9 mouse cellular contexts compared by ENCODE assay signal in the genomic region with DNA sequence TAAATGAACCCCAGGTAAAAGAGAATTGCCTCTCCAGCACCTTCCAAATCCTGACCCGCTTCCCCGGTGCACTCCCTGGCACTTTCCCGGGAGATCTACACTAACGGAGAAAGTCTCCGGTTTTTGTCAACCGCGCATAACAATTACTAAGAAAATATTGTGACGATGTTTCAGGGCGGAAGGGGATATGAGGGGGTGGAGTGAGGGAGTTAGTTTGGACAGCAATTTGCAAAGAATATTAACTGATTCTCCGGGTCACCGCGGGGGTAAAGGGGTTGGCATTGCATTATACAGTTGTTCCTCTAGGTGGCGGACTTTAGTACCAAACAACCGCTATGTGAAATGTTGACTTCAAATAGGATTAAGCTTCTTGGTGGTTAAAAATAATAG. TPM values are rescaled to one million over a fixed set of nuclear protein-coding genes. Genes with fewer than 3 reads are reported as not detected.
DNase-seq lines count a peak whose midpoint lies in the region; ATAC-seq and TF ChIP-seq lines count a peak whose summit lies in the region.
"Had no signal": no experiment of that assay in that cellular context is flagged by ENCODE, and none has a peak within 500 bp of the region (broad histone marks: within the 10 kb centered on the region; RNA-seq: fewer than 3 reads in every experiment).

No protein-coding gene starts in this region.

- H3K9ac ChIP-seq in forebrain, embryonic 16.5 days (replicated peaks; ENCODE audit: low read depth, low read length) = peak overlapping the region; percentile 72
- no peak overlapping the region for H3K9ac ChIP-seq in limb, embryonic 13.5 days

- ATAC-seq in forebrain, embryonic 16.5 days = no peak
- ATAC-seq in limb, embryonic 13.5 days (ENCODE audit: low FRiP score, low read depth) = no peak

- H3K36me3 ChIP-seq in forebrain, embryonic 16.5 days (ENCODE audit: control insufficient read depth, insufficient read depth) = no peaks in the 10 kb centered on the region
- no peaks in the 10 kb centered on the region for H3K36me3 ChIP-seq in limb, embryonic 13.5 days

- TF ChIP-seq POLR2A in bone marrow macrophage, adult 2 months (IDR thresholded peaks at IDR 0.05; ENCODE audit: borderline replicate concordance, low read depth, low read length) = no peak

- H3K27me3 ChIP-seq in forebrain, embryonic 16.5 days (replicated peaks; ENCODE audit: control insufficient read depth, insufficient read depth, low read length) = no peaks in the 10 kb centered on the region
- peaks cover 87% of the 10 kb centered on the region for H3K27me3 ChIP-seq in limb, embryonic 13.5 days

- H3K4me1 ChIP-seq in bone marrow macrophage, adult 2 months (ENCODE audit: control insufficient read depth, insufficient read depth, low read length) = no peaks in the 10 kb centered on the region
- peaks cover 25% of the 10 kb centered on the region for H3K4me1 ChIP-seq in forebrain, embryonic 16.5 days (replicated peaks; ENCODE audit: control insufficient read depth, insufficient read depth, low read length)
- no peaks in the 10 kb centered on the region for H3K4me1 ChIP-seq in limb, embryonic 13.5 days

- peak; percentile 66 for DNase-seq in layer of hippocampus, adult 11-12 months (ENCODE audit: low spot score)
- no peak for DNase-seq in layer of hippocampus, postnatal 25 days (ENCODE audit: extremely low spot score in 1 of 2, low spot score in 1 of 2)
- DNase-seq in retina, postnatal 1 day = peak; percentile 75
- no peak for DNase-seq in testis, postnatal 10 days (ENCODE audit: low spot score)
- no peak for DNase-seq in cerebellum, adult 18-20 months

- under 1% methylated on average over 14 of the region's 14 CpGs for WGBS in forebrain, embryonic 16.5 days
- WGBS in limb, embryonic 13.5 days = under 1% methylated on average over 14 of the region's 14 CpGs

- peak overlapping the region; percentile 85 for H3K4me2 ChIP-seq in forebrain, embryonic 16.5 days (ENCODE audit: low read length)
- peak overlapping the region; percentile 55 for H3K4me2 ChIP-seq in limb, embryonic 13.5 days (replicated peaks)

- no peak overlapping the region for H3K27ac ChIP-seq in bone marrow macrophage, adult 2 months (ENCODE audit: insufficient read depth, low read depth, low read length)
- H3K27ac ChIP-seq in forebrain, embryonic 16.5 days (ENCODE audit: low read length) = peak overlapping the region; percentile 89
- no peak overlapping the region for H3K27ac ChIP-seq in limb, embryonic 13.5 days

- peak overlapping the region; percentile 30; the same call in 1 of the 2 replicates for H3K4me3 ChIP-seq in bone marrow macrophage, adult 2 months (ENCODE audit: insufficient read depth, low read length)
- H3K4me3 ChIP-seq in forebrain, embryonic 16.5 days (replicated peaks; ENCODE audit: low read length) = peak overlapping the region; percentile 48
- peak overlapping the region; percentile 22 for H3K4me3 ChIP-seq in limb, embryonic 13.5 days

- no peak for TF ChIP-seq CTCF in bone marrow macrophage, adult 2 months (IDR thresholded peaks at IDR 0.05; ENCODE audit: low read depth, low read length)

- H3K9me3 ChIP-seq in forebrain, embryonic 16.5 days (ENCODE audit: control insufficient read depth, low read length) = no peaks in the 10 kb centered on the region
- no peaks in the 10 kb centered on the region for H3K9me3 ChIP-seq in limb, embryonic 13.5 days

RNA-seq across cellular contexts. Expression of a gene that starts 7.9 kb away (rescaled TPM):
- total RNA-seq in layer of hippocampus, postnatal 25 days (2021) = 100 to 1,000 TPM; 148 to 181 TPM
- not detected in 2 replicates for polyA plus RNA-seq in bone marrow macrophage, adult 2 months (2012; ENCODE audit: insufficient read depth, insufficient read length, missing spikeins)
- 92.9 and 103 TPM in 2 replicates for polyA plus RNA-seq in forebrain, embryonic 16.5 days (2015; fragmentation: Nextera tagmentation; extraction: Ambion mirVana)
- not detected in 2 replicates for polyA plus RNA-seq in limb, embryonic 13.5 days (2015; fragmentation: Nextera tagmentation; extraction: Ambion mirVana)
- total RNA-seq: neutrophil, adult 5-6 weeks had no signal

RNA-seq across cellular contexts. Expression of a gene that starts 10.4 kb away (rescaled TPM):
- total RNA-seq in layer of hippocampus, postnatal 25 days (2021) = 10 to 100 TPM in 1 of 2 experiments, 1 to 10 TPM in 1; 7.1 to 13.1 TPM
- polyA plus RNA-seq in bone marrow macrophage, adult 2 months (2012; ENCODE audit: insufficient read depth, insufficient read length, missing spikeins) = not detected in 2 replicates
- polyA plus RNA-seq in forebrain, embryonic 16.5 days (2015; fragmentation: Nextera tagmentation; extraction: Ambion mirVana) = 3.6 and 4.0 TPM in 2 replicates
- not detected in 2 replicates for polyA plus RNA-seq in limb, embryonic 13.5 days (2015; fragmentation: Nextera tagmentation; extraction: Ambion mirVana)
- total RNA-seq: neutrophil, adult 5-6 weeks had no signal

Comparison
In these comparisons a context has a peak if more than half of its experiments do, and no peak if none do; other contexts are left out.
1. DNase-seq: peak in layer of hippocampus, adult 11-12 months (single experiment) and retina, postnatal 1 day (single experiment); none in layer of hippocampus, postnatal 25 days (0 of 2), testis, postnatal 10 days (single experiment) and cerebellum, adult 18-20 months (0 of 2).
2. RNA of a gene that starts 7.9 kb away (polyA plus RNA-seq): 92.9 to 103 TPM in forebrain, embryonic 16.5 days; not detected in bone marrow macrophage, adult 2 months and not detected in limb, embryonic 13.5 days; every median in the first group is over 10 times any median in the second.
3. Peak in every context shown above with its lines, with median percentiles within 50 percentile points of each other: H3K4me3 ChIP-seq.